Mouse (Mus musculus) left cerebral cortex, adult 9 months (tissue): ENCODE data around the gene Ddx20.
"Not testable (repeated sequence)": the region's sequence is repeated elsewhere in the genome, so short reads cannot be mapped to it uniquely, and the experiment has no call there.

Experiments
- DNase-seq, 2 experiments: peaks; one replicate each; pipeline ENCODE4 v3.0.0; 2022; ENCODE audit warnings: low spot score in 2 of 2

Gene Ddx20

DNA sequence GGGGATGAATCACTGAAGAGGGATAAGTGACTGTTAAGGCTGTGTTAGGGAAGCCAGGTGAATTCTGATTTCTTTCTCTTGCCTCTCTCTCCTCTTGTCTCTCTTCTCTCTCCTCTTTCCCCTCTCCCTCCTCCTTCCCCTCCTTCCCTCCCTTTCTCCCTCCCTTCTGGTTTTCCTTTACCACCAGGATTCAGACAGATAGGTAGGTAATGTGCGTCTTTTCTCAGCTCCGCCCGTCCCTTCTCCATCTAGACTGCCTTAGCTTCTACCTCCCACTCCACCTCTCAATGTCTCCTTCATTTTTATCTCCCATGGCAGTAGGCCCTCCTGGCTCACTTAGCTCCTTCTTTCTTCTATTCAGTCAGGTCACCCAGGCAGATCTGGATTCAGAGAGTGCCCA lies 18.2 kb upstream of the Ddx20 start:
- no peak for DNase-seq

DNA sequence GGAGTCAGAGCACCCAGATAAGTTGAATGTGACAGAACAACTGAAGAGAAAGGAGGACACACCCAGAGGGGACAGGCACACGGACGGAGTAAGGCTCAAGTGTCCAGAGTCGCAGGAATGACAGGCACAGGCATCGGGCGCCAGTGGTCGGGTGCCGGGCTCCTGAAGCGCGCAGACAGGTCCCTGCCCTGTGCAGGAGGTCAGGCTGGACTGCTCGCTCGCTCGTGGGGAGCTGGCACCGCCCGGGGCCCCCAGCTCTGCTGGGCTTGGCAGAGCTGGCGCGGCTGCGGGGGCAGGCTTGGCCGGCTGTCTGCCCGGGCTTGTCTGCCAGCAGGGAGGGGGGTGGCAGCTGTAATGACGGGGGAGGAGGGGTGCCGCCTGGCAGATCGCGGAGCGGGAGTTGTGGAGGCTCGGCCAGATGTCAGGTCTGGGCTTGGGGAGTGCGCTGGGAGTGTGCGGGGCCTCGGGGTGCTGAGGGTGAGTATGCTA lies 17.7 kb upstream of the Ddx20 start:
- DNase-seq = peak in 1 of 2 experiments; percentile 87

DNA sequence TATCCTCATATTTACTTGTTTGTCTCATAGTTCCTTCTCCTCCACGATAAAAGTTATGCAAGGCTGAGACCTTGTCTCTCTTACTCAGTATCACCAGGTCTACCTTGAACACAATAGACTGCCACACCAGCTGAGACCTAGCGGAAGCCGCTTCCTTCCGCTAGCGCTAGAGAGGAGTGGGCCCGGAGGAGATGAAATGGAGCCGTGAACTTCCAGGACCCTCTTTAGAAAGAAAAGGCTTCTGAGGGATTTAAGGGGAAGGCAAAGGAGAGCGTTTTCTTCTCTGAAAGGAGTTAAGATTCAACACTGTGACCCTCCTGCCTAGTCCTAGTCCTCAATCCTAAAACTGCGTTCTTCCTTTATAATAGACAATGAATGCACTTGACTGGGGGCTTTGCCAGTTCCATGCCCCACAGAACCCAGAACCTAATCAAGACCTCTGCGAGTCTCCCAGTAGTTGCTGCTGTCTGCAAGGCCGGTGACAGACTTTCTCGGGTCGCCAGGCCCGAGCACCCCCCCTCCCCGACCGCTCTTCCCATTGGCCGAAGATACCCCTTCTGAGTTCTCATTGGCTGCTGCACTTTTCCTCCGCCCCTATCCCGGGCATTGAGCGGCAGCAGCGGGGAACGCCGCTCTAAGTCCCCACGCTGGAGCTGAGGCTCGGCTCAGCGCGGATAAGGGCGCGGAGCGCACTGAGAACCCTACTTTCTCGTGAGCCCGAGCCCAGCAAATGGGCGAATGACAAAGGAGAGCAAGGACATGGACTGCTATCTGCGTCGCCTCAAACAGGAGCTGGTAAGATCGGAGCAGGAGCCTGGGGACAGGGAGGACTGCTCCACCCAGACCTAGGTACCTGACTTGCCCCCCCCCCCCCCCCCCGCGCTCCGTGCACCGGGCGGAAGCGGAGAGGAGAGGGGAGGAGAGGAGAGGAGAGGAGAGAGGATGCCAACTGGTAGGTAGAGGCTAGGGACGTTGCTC lies 16.9 kb upstream of the Ddx20 start, which contains the start of gene Inka2:
TSS of gene Inka2 (plus strand) at position 569 of the 978 bp plus-strand sequence.
- DNase-seq = peak in 1 of 2 experiments; percentile 85

DNA sequence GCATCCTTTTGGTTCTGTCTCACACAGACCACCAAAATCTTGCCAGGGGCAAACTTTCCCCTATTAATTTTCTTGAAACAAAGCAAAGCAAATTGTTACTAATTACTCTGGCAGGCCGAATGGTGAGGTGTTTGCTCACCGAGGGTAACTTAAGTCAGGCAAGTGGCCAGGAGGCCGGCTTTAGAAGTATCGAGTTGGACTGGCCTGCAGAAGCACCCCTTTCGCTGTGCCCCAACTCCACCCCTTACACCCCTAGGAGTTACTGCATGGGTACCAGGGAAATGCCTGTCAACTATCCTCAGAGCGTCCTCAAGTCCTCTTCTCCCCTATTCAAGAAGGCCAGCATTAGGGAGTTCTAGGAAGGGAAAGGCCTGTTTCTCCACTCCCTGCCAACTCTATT lies 16.2 kb upstream of the Ddx20 start:
- no peak for DNase-seq

DNA sequence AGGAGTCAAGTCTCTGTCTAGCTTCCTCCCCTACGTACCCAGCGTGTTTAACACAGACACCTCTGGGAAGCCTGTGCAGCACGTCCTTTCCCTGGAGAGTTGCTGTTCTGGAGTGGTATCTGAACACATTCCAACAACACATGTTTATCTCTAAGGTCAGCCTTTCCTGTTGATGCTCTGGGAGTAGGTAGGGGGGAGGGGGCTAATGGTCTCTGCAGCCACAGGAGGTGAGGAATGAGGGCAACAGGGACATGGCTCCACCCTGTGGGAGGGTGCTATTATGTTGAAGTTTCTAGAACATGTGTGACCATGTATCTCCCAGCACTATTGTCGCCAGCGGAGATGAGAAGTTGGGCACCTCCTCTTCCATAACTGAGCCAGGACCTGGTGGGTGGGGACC lies 14.0 kb upstream of the Ddx20 start:
- no peak for DNase-seq

DNA sequence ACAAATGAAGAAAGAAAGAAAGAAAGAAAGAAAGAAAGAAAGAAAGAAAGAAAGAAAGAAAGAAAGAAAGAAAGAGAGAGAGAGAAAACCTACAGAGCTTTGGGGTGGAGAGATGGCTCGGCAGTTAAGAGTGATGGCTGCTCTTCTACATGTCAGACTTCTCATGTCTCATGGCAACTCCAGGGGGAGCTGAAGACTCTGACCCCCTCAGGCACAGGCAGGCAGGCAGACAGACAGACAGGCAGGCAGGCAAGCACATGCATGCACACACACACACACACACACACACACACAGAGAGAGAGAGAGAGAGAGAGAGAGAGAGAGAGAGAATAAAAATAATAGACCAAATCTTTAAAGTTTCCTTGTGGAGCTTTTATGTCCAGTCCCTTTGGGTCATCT lies 13.4 kb upstream of the Ddx20 start:
- DNase-seq = not testable (repeated sequence)

DNA sequence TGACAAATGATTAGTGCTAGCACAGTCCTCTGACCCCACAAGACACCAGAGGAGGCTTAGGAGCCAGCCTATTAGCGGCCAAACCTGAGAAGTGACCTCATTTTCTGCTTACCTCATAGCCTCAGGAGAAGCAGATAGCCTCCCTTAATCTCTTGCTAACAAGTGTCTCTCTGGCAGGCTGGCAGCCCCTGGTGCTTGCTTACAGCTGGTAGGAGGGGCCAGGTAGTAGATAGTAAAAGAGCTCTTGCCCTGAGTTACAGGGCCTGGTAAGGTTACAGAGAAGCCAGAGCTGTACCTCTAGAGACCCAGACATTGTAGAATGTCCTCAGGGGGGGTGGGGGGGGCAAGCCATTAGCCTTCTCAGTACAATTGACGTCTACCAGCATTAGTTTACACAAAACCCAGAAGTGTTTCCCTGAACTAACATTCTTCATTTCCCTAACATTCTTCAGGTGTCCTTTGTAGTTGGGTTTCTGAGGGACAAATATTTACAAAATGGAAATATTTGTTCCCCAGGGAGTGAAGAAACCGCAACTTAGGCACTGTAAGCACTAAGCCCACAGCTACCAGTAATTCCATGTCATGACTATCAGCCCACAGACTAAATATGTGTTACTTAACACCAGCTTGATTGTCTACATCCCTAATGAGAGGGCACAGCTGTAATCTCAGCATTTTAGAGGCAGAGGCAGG lies 12.0 kb upstream of the Ddx20 start:
- no peak for DNase-seq

- no peak for DNase-seq
Observed at GRCm38 (mm10) chr3:105698311-105698710, 10.9 kb upstream of the Ddx20 start.

GRCm38 (mm10) chr3:105697148-105697441 lies 9.7 kb upstream of the Ddx20 start:
- no peak for DNase-seq

- peak in 1 of 2 experiments; percentile 35 for DNase-seq
Observed at GRCm38 (mm10) chr3:105696387-105697147, 9.2 kb upstream of the Ddx20 start.

GRCm38 (mm10) chr3:105695476-105696386 lies 8.4 kb upstream of the Ddx20 start:
- DNase-seq = no peak

DNA sequence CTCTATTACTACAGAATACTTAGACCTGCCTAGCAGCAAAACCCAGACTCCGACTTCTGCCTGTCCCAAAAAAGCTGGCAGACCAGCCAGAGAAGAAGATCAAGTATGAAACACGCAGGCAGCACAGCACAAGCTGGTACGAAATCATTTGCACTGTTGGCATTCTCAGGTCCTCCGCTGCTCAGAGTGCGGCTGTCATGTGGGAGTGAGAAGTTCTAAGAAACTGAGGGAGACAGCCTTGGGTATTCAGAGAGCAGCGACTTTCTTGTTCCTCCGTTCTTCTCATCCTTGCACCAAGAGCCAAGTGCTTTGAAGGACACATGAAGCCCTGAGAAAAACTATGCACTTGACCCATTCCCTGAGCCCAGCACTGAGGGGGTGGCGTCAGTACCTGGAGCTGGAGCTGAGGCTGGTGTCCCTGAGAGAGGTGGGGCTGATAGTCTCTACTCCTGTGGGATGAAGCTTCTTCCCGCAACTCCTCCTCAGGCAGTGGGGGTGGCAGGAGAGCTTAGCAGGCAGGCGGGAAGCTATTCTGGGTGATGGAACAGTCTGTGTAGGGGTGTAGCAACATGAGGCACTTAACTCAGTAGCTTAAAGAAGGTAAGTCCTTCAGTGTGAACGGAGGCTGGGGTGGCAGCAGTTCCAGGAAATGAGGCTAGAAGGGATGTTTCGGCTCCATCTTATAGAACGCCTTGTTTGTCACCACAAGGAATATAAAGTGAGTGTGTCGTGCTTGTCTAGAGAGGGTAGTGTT lies 6.1 kb upstream of the Ddx20 start:
- peak; percentile 90 to 92 for DNase-seq

DNA sequence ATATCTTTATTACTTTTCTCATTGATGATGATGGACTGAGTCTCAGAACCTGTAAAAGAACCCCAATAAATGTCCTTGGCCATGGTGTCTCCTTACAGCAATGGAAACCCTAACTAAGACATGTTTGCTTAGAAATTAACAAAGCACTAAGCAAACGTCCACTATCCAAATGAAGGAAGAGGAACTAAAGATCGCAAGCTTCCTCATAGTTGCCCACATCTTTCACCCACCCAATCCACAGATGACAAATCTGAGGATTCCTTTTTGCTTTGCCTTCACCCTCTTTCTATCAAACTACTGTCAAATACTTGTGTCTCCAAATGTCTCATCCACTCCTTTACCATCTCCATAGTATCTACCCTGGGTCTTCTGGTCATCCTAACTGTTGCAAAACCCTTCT lies 1.2 kb upstream of the Ddx20 start:
- no peak for DNase-seq

GRCm38 (mm10) chr3:105686394-105687323 lies 715 bp downstream of the Ddx20 start:
- DNase-seq = no peak

GRCm38 (mm10) chr3:105680346-105680745 lies 7.0 kb downstream of the Ddx20 start:
- DNase-seq = no peak

GRCm38 (mm10) chr3:105675932-105676331 lies 11.4 kb downstream of the Ddx20 start:
- no peak for DNase-seq

- DNase-seq = peak; percentile 26 to 72
Observed at GRCm38 (mm10) chr3:105674595-105675218, 12.7 kb downstream of the Ddx20 start.

DNA sequence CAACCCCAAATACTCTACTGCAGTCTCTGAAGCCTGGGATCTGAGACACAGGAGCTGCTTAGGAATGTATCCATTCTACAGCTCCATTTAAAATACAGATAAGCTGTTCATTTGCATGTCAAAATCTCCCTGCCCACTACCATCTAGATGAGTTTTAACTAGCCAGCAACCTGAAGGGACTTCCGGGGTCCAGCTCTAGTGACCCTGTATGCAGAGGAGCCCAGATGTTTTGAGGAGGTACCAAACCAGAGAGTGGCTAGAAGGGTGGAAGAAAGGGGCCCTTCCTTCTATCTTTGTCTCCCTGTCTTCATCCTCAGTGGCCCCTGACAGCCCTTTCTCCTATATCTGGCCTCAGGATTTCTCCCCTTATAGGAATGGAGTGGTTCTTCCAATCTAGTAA lies 16.6 kb downstream of the Ddx20 start:
- no peak for DNase-seq

- no peak for DNase-seq
Observed at GRCm38 (mm10) chr3:105669776-105670175, 17.6 kb downstream of the Ddx20 start.
